Mouse (Mus musculus) thymus, adult 2 months (tissue): Measurements from ENCODE around the gene Ckap5.

ENCODE experiments used
- CTCF ChIP-seq: fragments of 200-500 bp; IDR thresholded peaks from 2 replicates; pipeline ENCODE4 v1.5.1; 2012; ENCODE audit warnings: mild to moderate bottlenecking, control low read depth, low read length, moderate library complexity, borderline replicate concordance; ENCODE audit not compliant: control insufficient read depth, poor library complexity, insufficient read depth; ENCODE audit errors: extremely low read depth
- POLR2A ChIP-seq: fragments of 200-500 bp; IDR thresholded peaks from 2 replicates; pipeline ENCODE4 v1.6.1; 2012; ENCODE audit warnings: mild to moderate bottlenecking, low read length, control low read depth, moderate library complexity; ENCODE audit not compliant: control insufficient read depth, poor library complexity, insufficient read depth; ENCODE audit errors: extremely low read depth

GRCm38 (mm10) chr2:91628171-91628570 is 101.6 kb downstream of the Ckap5 start:
- TF ChIP-seq POLR2A (no peak), CTCF (no peak)
